Mouse (Mus musculus) MEL (cell line): ENCODE measurements around the gene Nfkbid. TPM values are rescaled to one million over a fixed set of nuclear protein-coding genes. Genes with fewer than 3 reads are reported as not detected.

Experiments
- DNase-seq: peaks from one replicate; pipeline ENCODE4 v3.0.0; 2011; ENCODE audit warnings: low read depth, low spot score
- H3K27ac ChIP-seq: 2 replicates; pipeline ENCODE4 v1.5.1; 2012; ENCODE audit warnings: low read depth, mild to moderate bottlenecking, control low read depth, low read length, moderate library complexity; ENCODE audit not compliant: control insufficient read depth
- H3K27me3 ChIP-seq, 2 experiments: fragments of 150-350 bp in 1 of 2; sonication (generic) in 1 of 2; 2 replicates each; pipeline ENCODE4 v1.6.1; 2012; ENCODE audit warnings: low read length in 2 of 2, mild to moderate bottlenecking in 2 of 2, improper control_type of control experiment in 1 of 2, moderate library complexity in 1 of 2; ENCODE audit not compliant: insufficient read depth in 2 of 2, control insufficient read depth in 1 of 2
- H3K36me3 ChIP-seq, 2 experiments: 2 replicates each; pipeline ENCODE4 v1.6.1; 2012 to 2014; ENCODE audit warnings: low read length in 2 of 2, improper control_type of control experiment in 1 of 2, inconsistent platforms in 1 of 2, mild to moderate bottlenecking in 1 of 2; ENCODE audit not compliant: insufficient read depth in 2 of 2, control insufficient read depth in 1 of 2
- H3K4me1 ChIP-seq, 2 experiments: fragments of 150-350 bp in 1 of 2; sonication (generic) in 1 of 2; 2 replicates each; pipeline ENCODE4 v1.6.1; 2012; ENCODE audit warnings: low read length in 2 of 2, improper control_type of control experiment in 1 of 2, mild to moderate bottlenecking in 1 of 2; ENCODE audit not compliant: insufficient read depth in 2 of 2, control insufficient read depth in 1 of 2
- H3K4me3 ChIP-seq, 2 experiments: fragments of 150-350 bp in 1 of 2; sonication (generic) in 1 of 2; 2 replicates each; pipeline ENCODE4 v1.5.1; 2012; ENCODE audit warnings: low read depth in 2 of 2, low read length in 2 of 2, mild to moderate bottlenecking in 2 of 2, moderate library complexity in 2 of 2, control low read depth in 1 of 2, improper control_type of control experiment in 1 of 2; ENCODE audit not compliant: control insufficient read depth in 1 of 2, insufficient read depth in 1 of 2
- H3K79me2 ChIP-seq: 2 replicates; pipeline ENCODE4 v1.6.1; 2012; ENCODE audit warnings: mild to moderate bottlenecking, low read length, moderate library complexity; ENCODE audit not compliant: control insufficient read depth, poor library complexity, insufficient read depth
- H3K9ac ChIP-seq: 2 replicates; pipeline ENCODE4 v1.6.1; 2012; ENCODE audit warnings: low read depth, mild to moderate bottlenecking, control low read depth, low read length, moderate library complexity; ENCODE audit not compliant: control insufficient read depth, poor library complexity, severe bottlenecking
- H3K9me3 ChIP-seq: fragments of 150-350 bp; sonication (generic); replicated peaks from 2 replicates; pipeline ENCODE4 v1.6.1; 2012; ENCODE audit warnings: mild to moderate bottlenecking, low read length, improper control_type of control experiment, moderate library complexity; ENCODE audit not compliant: insufficient read depth
- BHLHE40 ChIP-seq: IDR thresholded peaks from 2 replicates; pipeline ENCODE4 v1.6.1; 2012; ENCODE audit warnings: low read depth, mild to moderate bottlenecking, inconsistent platforms, low read length, improper control_type of control experiment, borderline replicate concordance
- CHD1 ChIP-seq: IDR thresholded peaks from 2 replicates; pipeline ENCODE4 v1.6.1; 2012; ENCODE audit warnings: low read depth, mild to moderate bottlenecking, inconsistent platforms, low read length, improper control_type of control experiment
- CHD2 ChIP-seq: IDR thresholded peaks from 2 replicates; pipeline ENCODE4 v1.6.1; 2011; ENCODE audit warnings: low read length, improper control_type of control experiment
- E2F4 ChIP-seq: IDR thresholded peaks from 2 replicates; pipeline ENCODE4 v1.6.1; 2011; ENCODE audit warnings: low read depth, low read length, improper control_type of control experiment, borderline replicate concordance
- ELF1 ChIP-seq: IDR thresholded peaks from 2 replicates; pipeline ENCODE4 v1.6.1; 2014; ENCODE audit warnings: low read depth, mild to moderate bottlenecking, inconsistent platforms, low read length, improper control_type of control experiment, moderate library complexity
- EP300 ChIP-seq, 2 experiments: IDR thresholded peaks; 2 replicates each; pipeline ENCODE4 v1.6.1; 2011; ENCODE audit warnings: improper control_type of control experiment in 2 of 2, low read length in 2 of 2, low read depth in 1 of 2, mild to moderate bottlenecking in 1 of 2
- GABPA ChIP-seq: IDR thresholded peaks from 2 replicates; pipeline ENCODE4 v1.6.1; 2012; ENCODE audit warnings: low read depth, mild to moderate bottlenecking, inconsistent platforms, low read length, improper control_type of control experiment, moderate library complexity
- GATA1 ChIP-seq: IDR thresholded peaks from 2 replicates; pipeline ENCODE4 v1.6.1; 2011; ENCODE audit warnings: low read depth, low read length, improper control_type of control experiment
- HCFC1 ChIP-seq: IDR thresholded peaks from 2 replicates; pipeline ENCODE4 v1.6.1; 2012; ENCODE audit warnings: low read depth, mild to moderate bottlenecking, inconsistent platforms, low read length, improper control_type of control experiment, moderate library complexity
- JUND ChIP-seq: IDR thresholded peaks from 2 replicates; pipeline ENCODE4 v1.6.1; 2011; ENCODE audit warnings: low read depth, mild to moderate bottlenecking, improper control_type of control experiment, low read length
- MAFK ChIP-seq: IDR thresholded peaks from 2 replicates; pipeline ENCODE4 v1.6.1; 2011; ENCODE audit warnings: low read depth, mild to moderate bottlenecking, low read length, improper control_type of control experiment, borderline replicate concordance
- MAZ ChIP-seq: IDR thresholded peaks from 2 replicates; pipeline ENCODE4 v1.6.1; 2012; ENCODE audit warnings: low read depth, mild to moderate bottlenecking, inconsistent platforms, low read length, improper control_type of control experiment
- MEF2A ChIP-seq: IDR thresholded peaks from 2 replicates; pipeline ENCODE4 v1.6.1; 2014; ENCODE audit warnings: low read depth, mild to moderate bottlenecking, inconsistent platforms, low read length, improper control_type of control experiment; ENCODE audit not compliant: poor library complexity, insufficient replicate concordance, severe bottlenecking; ENCODE audit errors: extremely low read depth
- MXI1 ChIP-seq: IDR thresholded peaks from 2 replicates; pipeline ENCODE4 v1.6.1; 2011; ENCODE audit warnings: mild to moderate bottlenecking, low read depth, low read length, improper control_type of control experiment
- MYC ChIP-seq: IDR thresholded peaks from 2 replicates; pipeline ENCODE4 v1.6.1; 2011; ENCODE audit warnings: low read depth, mild to moderate bottlenecking, low read length, improper control_type of control experiment, moderate library complexity
- NELFE ChIP-seq: IDR thresholded peaks from 2 replicates; pipeline ENCODE4 v1.6.1; 2011; ENCODE audit warnings: low read depth, low read length, improper control_type of control experiment
- NRF1 ChIP-seq: IDR thresholded peaks from 2 replicates; pipeline ENCODE4 v1.6.1; 2014; ENCODE audit warnings: low read depth, mild to moderate bottlenecking, inconsistent platforms, low read length, improper control_type of control experiment, moderate library complexity; ENCODE audit not compliant: poor library complexity, insufficient read depth, severe bottlenecking
- POLR2A ChIP-seq, 2 experiments: IDR thresholded peaks; 2 replicates each; pipeline ENCODE4 v1.6.1; 2011 to 2012; ENCODE audit warnings: low read length in 2 of 2, mild to moderate bottlenecking in 2 of 2, control low read depth in 1 of 2, improper control_type of control experiment in 1 of 2, low read depth in 1 of 2, moderate library complexity in 1 of 2; ENCODE audit not compliant: control insufficient read depth in 1 of 2, insufficient read depth in 1 of 2, poor library complexity in 1 of 2
- POLR2AphosphoS2 ChIP-seq: IDR thresholded peaks from 2 replicates; pipeline ENCODE4 v1.6.1; 2011; ENCODE audit warnings: low read length, improper control_type of control experiment
- POLR2AphosphoS5 ChIP-seq: IDR thresholded peaks from 2 replicates; pipeline ENCODE4 v1.6.1; 2012; ENCODE audit warnings: low read depth, borderline replicate concordance, mild to moderate bottlenecking, inconsistent platforms, low read length, moderate library complexity, mixed read lengths
- RAD21 ChIP-seq: IDR thresholded peaks from 2 replicates; pipeline ENCODE4 v1.6.1; 2011; ENCODE audit warnings: mild to moderate bottlenecking, low read depth, low read length, improper control_type of control experiment
- RCOR1 ChIP-seq: IDR thresholded peaks from 2 replicates; pipeline ENCODE4 v1.6.1; 2012; ENCODE audit warnings: low read depth, mild to moderate bottlenecking, inconsistent platforms, low read length, improper control_type of control experiment
- SIN3A ChIP-seq: IDR thresholded peaks from 2 replicates; pipeline ENCODE4 v1.6.1; 2012; ENCODE audit warnings: low read length, improper control_type of control experiment, inconsistent platforms
- SMC3 ChIP-seq: IDR thresholded peaks from 2 replicates; pipeline ENCODE4 v1.6.1; 2011; ENCODE audit warnings: low read depth, low read length, improper control_type of control experiment
- TBP ChIP-seq: IDR thresholded peaks from 2 replicates; pipeline ENCODE4 v1.8.0; 2011; ENCODE audit warnings: low read depth, low read length, improper control_type of control experiment
- TCF12 ChIP-seq: IDR thresholded peaks from 2 replicates; pipeline ENCODE4 v1.6.1; 2014; ENCODE audit warnings: low read depth, mild to moderate bottlenecking, inconsistent platforms, low read length, improper control_type of control experiment, moderate library complexity
- UBTF ChIP-seq: IDR thresholded peaks from 2 replicates; pipeline ENCODE4 v1.6.1; 2012; ENCODE audit warnings: low read depth, mild to moderate bottlenecking, inconsistent platforms, low read length, improper control_type of control experiment, moderate library complexity, borderline replicate concordance; ENCODE audit not compliant: insufficient read depth
- USF1 ChIP-seq: IDR thresholded peaks from 2 replicates; pipeline ENCODE4 v1.6.1; 2014; ENCODE audit warnings: low read depth, mild to moderate bottlenecking, inconsistent platforms, low read length, improper control_type of control experiment, moderate library complexity
- USF2 ChIP-seq, 2 experiments: IDR thresholded peaks; 2 replicates each; pipeline ENCODE4 v1.6.1; 2011 to 2012; ENCODE audit warnings: improper control_type of control experiment in 2 of 2, low read length in 2 of 2, borderline replicate concordance in 1 of 2, inconsistent platforms in 1 of 2, low read depth in 1 of 2, mild to moderate bottlenecking in 1 of 2; ENCODE audit not compliant: insufficient read depth in 1 of 2
- ZC3H11A ChIP-seq: IDR thresholded peaks from 2 replicates; pipeline ENCODE4 v1.6.1; 2012; ENCODE audit warnings: low read depth, mild to moderate bottlenecking, inconsistent platforms, low read length, improper control_type of control experiment
- ZKSCAN1 ChIP-seq: IDR thresholded peaks from 2 replicates; pipeline ENCODE4 v1.6.1; 2012; ENCODE audit warnings: low read depth, mild to moderate bottlenecking, inconsistent platforms, low read length, improper control_type of control experiment, moderate library complexity
- ZNF384 ChIP-seq: IDR thresholded peaks from 2 replicates; pipeline ENCODE4 v1.6.1; 2012; ENCODE audit warnings: low read depth, mild to moderate bottlenecking, inconsistent platforms, low read length, improper control_type of control experiment
- polyA plus RNA-seq, 2 experiments: library from polyadenylated mRNA; stranded (reverse) in 1 of 2; unstranded in 1 of 2; fragments of >175 nt in 1 of 2; fragments of >200 nt in 1 of 2; gene quantifications; 2 replicates each; pipeline versions ENCODE4 v1.2.1 to v1.2.4; 2012; ENCODE audit warnings: low replicate concordance in 2 of 2, low read depth in 1 of 2; ENCODE audit not compliant: insufficient read length in 2 of 2, insufficient read depth in 1 of 2, missing spikeins in 1 of 2
- total RNA-seq: library from RNA; depleted of rRNA; stranded (reverse); fragments of 300-350 nt; gene quantifications from 2 replicates; pipeline ENCODE4 v1.2.3, GENCODE M21; 2012

Gene Nfkbid
- total and polyA plus RNA-seq, 3 experiments, result 7.0 to 16.7 TPM; not detected in 1

DNA sequence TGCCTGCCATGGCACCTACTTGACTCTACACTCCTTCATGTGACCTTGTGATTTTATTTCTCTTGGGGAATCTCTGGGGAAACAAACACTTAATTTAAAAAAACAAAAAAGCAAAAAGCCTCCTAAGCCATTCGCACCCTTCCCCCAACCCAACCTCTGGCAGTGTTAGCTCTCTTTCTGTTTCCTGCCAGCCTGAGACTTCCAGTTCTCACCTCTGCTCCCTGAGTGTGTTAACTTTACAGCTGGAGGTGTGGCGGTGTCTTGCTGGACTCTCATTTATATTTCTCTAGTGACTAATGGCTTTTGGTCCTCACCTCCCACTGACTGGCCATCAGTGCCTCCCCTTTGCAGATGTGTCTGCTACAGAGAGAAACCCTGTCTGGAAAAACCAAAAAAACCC lies 11.7 kb upstream of the Nfkbid start:
- H3K27me3 ChIP-seq, result peaks cover 0 to 1% of the 10 kb centered on the region in 2 experiments; a peak in 2 of 4 replicates
- H3K4me3 ChIP-seq, result no peak overlapping the region
- TF ChIP-seq POLR2AphosphoS2, result no peak
- TF ChIP-seq GABPA, result no peak
- no peak for TF ChIP-seq ELF1
- no peak for TF ChIP-seq UBTF
- no peak for TF ChIP-seq JUND
- no peak for TF ChIP-seq MEF2A
- TF ChIP-seq HCFC1, result no peak
- no peak for TF ChIP-seq CHD1
- no peak for TF ChIP-seq POLR2AphosphoS5
- no peak for TF ChIP-seq NRF1
- no peak for TF ChIP-seq ZC3H11A
- TF ChIP-seq CHD2, result no peak
- no peak for TF ChIP-seq GATA1
- TF ChIP-seq E2F4, result no peak
- no peak for TF ChIP-seq TBP
- TF ChIP-seq MAZ, result no peak
- TF ChIP-seq USF2 (IDR thresholded peaks at IDR 0.05; ENCODE audit: borderline replicate concordance in 1 of 2, insufficient read depth in 1 of 2, low read depth in 1 of 2, low read length in 2 of 2), result no peak
- no peak for TF ChIP-seq POLR2A (IDR thresholded peaks at IDR 0.05; ENCODE audit: control insufficient read depth in 1 of 2, insufficient read depth in 1 of 2, low read depth in 1 of 2, low read length in 2 of 2, poor library complexity in 1 of 2)
- no peaks in the 10 kb centered on the region for H3K9me3 ChIP-seq
- peaks cover 3 to 18% of the 10 kb centered on the region in 2 experiments; a peak in 3 of 4 replicates for H3K4me1 ChIP-seq
- H3K27ac ChIP-seq, result no peak overlapping the region
- H3K9ac ChIP-seq, result no peak overlapping the region
- H3K79me2 ChIP-seq, result no peaks in the 10 kb centered on the region
- no peak for DNase-seq
- peaks cover 0 to 8% of the 10 kb centered on the region in 2 experiments; a peak in 2 of 4 replicates for H3K36me3 ChIP-seq

DNA sequence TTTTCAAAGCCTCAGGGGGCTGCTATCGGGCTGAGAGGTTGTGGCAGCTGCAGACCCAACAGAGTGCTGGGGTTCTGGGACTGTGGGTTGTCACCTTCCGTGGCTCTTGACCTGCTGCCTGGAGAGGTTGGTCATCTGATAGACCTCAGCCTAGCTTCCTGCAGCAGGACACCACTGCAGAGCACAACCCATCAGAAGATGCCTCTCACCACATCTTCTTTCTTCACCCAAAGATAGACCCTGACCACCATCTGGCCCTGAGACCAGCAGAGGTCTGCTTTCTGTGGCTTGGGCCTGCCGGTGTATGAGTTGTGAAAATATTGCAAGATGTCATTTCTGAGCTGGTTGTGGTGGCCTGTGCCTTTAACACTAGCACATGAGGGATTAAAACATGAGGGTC lies 10.5 kb upstream of the Nfkbid start:
- H3K27ac ChIP-seq, result no peak overlapping the region
- H3K27me3 ChIP-seq, result no peaks in the 10 kb centered on the region; a peak in 1 of 4 replicates
- no peak for DNase-seq
- no peaks in the 10 kb centered on the region for H3K79me2 ChIP-seq
- no peak overlapping the region for H3K4me3 ChIP-seq
- H3K4me1 ChIP-seq, result peaks cover 3 to 18% of the 10 kb centered on the region in 2 experiments; a peak in 3 of 4 replicates
- H3K9me3 ChIP-seq, result no peaks in the 10 kb centered on the region
- H3K36me3 ChIP-seq, result peaks cover 0 to 8% of the 10 kb centered on the region in 2 experiments; a peak in 2 of 4 replicates
- no peak overlapping the region for H3K9ac ChIP-seq
- TF ChIP-seq JUND (no peak), BHLHE40 (no peak), EP300 (IDR thresholded peaks at IDR 0.05; ENCODE audit: low read depth in 1 of 2, low read length in 2 of 2) (no peak), RAD21 (no peak), ZC3H11A (no peak), NELFE (no peak), ELF1 (no peak), USF1 (no peak), MXI1 (no peak), ZNF384 (no peak), TCF12 (no peak), ZKSCAN1 (no peak), SIN3A (no peak), MYC (no peak), SMC3 (no peak), CHD1 (no peak), POLR2AphosphoS5 (no peak), RCOR1 (no peak), MAFK (no peak)
- TF ChIP-seq, all 39 proteins: peak for 0
